10 mouse cellular contexts compared by ENCODE assay signal in the genomic region with DNA sequence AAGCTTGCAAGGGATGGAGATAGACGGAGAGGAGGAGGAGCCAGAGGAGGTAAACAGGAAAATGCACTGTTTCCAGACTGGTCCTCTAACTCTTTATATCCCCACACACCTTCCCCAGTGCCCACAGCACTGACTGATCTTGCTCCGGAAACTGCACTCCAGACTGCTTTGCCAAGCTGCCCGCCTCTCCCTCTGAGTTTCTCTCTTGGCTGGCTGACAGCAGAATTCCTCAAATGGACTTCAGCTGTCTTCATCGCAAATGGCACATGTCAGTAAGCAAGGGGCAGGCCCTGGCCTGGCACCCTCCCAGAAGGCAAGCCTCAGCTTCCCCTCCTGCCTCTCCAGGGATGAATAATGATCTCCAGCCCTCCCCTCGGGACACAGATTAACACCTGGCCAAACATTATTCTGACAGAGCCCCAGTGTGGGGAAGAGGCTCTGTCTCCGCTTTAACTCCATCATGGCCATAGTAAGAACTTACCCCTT.
DNase-seq lines count a peak whose midpoint lies in the region; ATAC-seq lines count a peak whose summit lies in the region.
"Had no signal": no experiment of that assay in that cellular context is flagged by ENCODE, and none has a peak within 500 bp of the region (broad histone marks: within the 10 kb centered on the region; RNA-seq: fewer than 3 reads in every experiment).

No protein-coding gene starts in this region.

- 19% methylated on average over 6 of the region's 6 CpGs for whole genome bisulfite sequencing in embryonic facial prominence, embryonic 11.5 days
- WGBS in limb, embryonic 10.5 days: 47% methylated on average over 6 of the region's 6 CpGs

- H3K36me3 ChIP-seq in embryonic facial prominence, embryonic 11.5 days (replicated peaks; ENCODE audit: control insufficient read depth, insufficient read depth, low read depth, low read length): no peaks in the 10 kb centered on the region
- no peaks in the 10 kb centered on the region for H3K36me3 ChIP-seq in limb, embryonic 10.5 days

- DNase-seq in frontal cortex, postnatal 25 days (ENCODE audit: low spot score in 2 of 2): no peak
- DNase-seq in embryonic facial prominence, embryonic 11.5 days (ENCODE audit: low spot score): peak; percentile 34
- peak; percentile 61 to 64 for DNase-seq in heart, postnatal 10 days
- no peak for DNase-seq in limb, embryonic 10.5 days (ENCODE audit: low spot score)
- DNase-seq in skeletal muscle tissue, adult 2 months (ENCODE audit: low read depth, low spot score): peak; percentile 27
- DNase-seq in yolk sac, embryonic 10.5 days (ENCODE audit: low spot score): no peak

- peaks cover 6% of the 10 kb centered on the region; the same call in 1 of the 2 replicates for H3K4me1 ChIP-seq in embryonic facial prominence, embryonic 11.5 days (ENCODE audit: control insufficient read depth, insufficient read depth, low read length)
- peaks cover 22% of the 10 kb centered on the region for H3K4me1 ChIP-seq in limb, embryonic 10.5 days

- no peak overlapping the region for H3K4me3 ChIP-seq in embryonic facial prominence, embryonic 11.5 days (ENCODE audit: low read depth, low read length)
- H3K4me3 ChIP-seq in limb, embryonic 10.5 days: no peak overlapping the region

- no peak overlapping the region for H3K9ac ChIP-seq in embryonic facial prominence, embryonic 11.5 days (replicated peaks; ENCODE audit: low read length)

- H3K27me3 ChIP-seq in embryonic facial prominence, embryonic 11.5 days (ENCODE audit: control insufficient read depth, insufficient read depth, low read length): no peaks in the 10 kb centered on the region
- no peaks in the 10 kb centered on the region for H3K27me3 ChIP-seq in limb, embryonic 10.5 days (ENCODE audit: low read depth, poor library complexity, severe bottlenecking)
- H3K27me3 ChIP-seq: CH12.LX had no signal

- ATAC-seq in frontal cortex, adult (ENCODE audit: low TSS enrichment): peak; percentile 38; the same call in 1 of the 2 replicates
- no peak for ATAC-seq in embryonic facial prominence, embryonic 11.5 days (replicated peaks; ENCODE audit: insufficient number of reproducible peaks, low FRiP score, low TSS enrichment, low read depth)
- ATAC-seq in inflammation-experienced regulatory T-cells, adult 6 months: no peak

- intact Hi-C loops in heart, postnatal 10 days (cut with DNase I): no loop called here

- no peaks in the 10 kb centered on the region for H3K9me3 ChIP-seq in embryonic facial prominence, embryonic 11.5 days (replicated peaks; ENCODE audit: control insufficient read depth, low read length)
- no peaks in the 10 kb centered on the region for H3K9me3 ChIP-seq in limb, embryonic 10.5 days (replicated peaks)

- H3K4me2 ChIP-seq in embryonic facial prominence, embryonic 11.5 days (ENCODE audit: low read depth, low read length): no peak overlapping the region; the same call in 1 of the 2 replicates

- peak overlapping the region; percentile 64; the same call in 1 of the 2 replicates for H3K27ac ChIP-seq in embryonic facial prominence, embryonic 11.5 days (replicated peaks; ENCODE audit: low read depth, low read length)
- H3K27ac ChIP-seq in limb, embryonic 10.5 days: peak overlapping the region; percentile 32; the same call in 1 of the 2 replicates
- H3K27ac ChIP-seq: macrophage had no signal

Comparison
In these comparisons a context has a peak if more than half of its experiments do, and no peak if none do; other contexts are left out.
1. DNase-seq: peak in embryonic facial prominence, embryonic 11.5 days (single experiment), heart, postnatal 10 days (2 of 2) and skeletal muscle tissue, adult 2 months (single experiment); none in frontal cortex, postnatal 25 days (0 of 2), limb, embryonic 10.5 days (single experiment) and yolk sac, embryonic 10.5 days (single experiment).